Mouse (Mus musculus): Measurements from ENCODE around the gene Ciz1.

DNA sequence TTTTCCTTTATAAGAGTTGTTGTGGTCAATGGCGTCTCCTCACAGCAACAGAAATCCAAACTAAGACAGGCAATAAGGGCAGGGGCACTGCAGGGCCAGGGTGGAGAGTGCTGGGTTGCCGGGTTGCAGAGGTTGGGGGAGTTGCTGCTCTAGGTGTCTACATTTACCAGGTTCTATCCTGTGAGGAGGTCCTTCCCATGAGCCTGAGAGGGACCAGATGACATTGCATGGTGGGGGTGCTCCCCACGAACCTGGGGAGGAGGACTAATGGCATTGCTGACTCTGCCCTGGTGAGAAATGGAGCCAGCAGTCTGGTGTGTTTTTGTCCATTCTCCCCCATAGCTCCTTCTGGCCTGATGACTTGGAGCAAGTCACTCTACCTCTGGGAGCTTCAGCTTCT, 5.6 kb downstream of the Ciz1 start:
- no peak for TF ChIP-seq CTCF (IDR thresholded peaks at IDR 0.05; ENCODE audit: borderline replicate concordance, insufficient read depth, low read depth, low read length)
- TF ChIP-seq POLR2A (IDR thresholded peaks at IDR 0.05; ENCODE audit: borderline replicate concordance, insufficient read depth, low read length), result no peak
